Mouse (Mus musculus) testis, adult 2 months (tissue): Measurements from ENCODE around the gene Cyp2s1. TPM values are rescaled to one million over a fixed set of nuclear protein-coding genes. Genes with fewer than 3 reads are reported as not detected.

ENCODE experiments used
- H3K27ac ChIP-seq: fragments of 200-500 bp; 2 replicates; pipeline ENCODE4 v1.5.1; 2012; ENCODE audit warnings: low read depth, low read length; ENCODE audit not compliant: control insufficient read depth, insufficient read depth
- H3K27me3 ChIP-seq: fragments of 200-500 bp; 2 replicates; pipeline ENCODE4 v1.6.1; 2012; ENCODE audit warnings: mild to moderate bottlenecking, low read length, moderate library complexity; ENCODE audit not compliant: control insufficient read depth, insufficient read depth
- H3K36me3 ChIP-seq: fragments of 200-500 bp; 2 replicates; pipeline ENCODE4 v1.6.1; 2012; ENCODE audit warnings: mild to moderate bottlenecking, low read length; ENCODE audit not compliant: control insufficient read depth, insufficient read depth
- H3K4me1 ChIP-seq: fragments of 200-500 bp; 2 replicates; pipeline ENCODE4 v1.6.1; 2012; ENCODE audit warnings: low read length; ENCODE audit not compliant: control insufficient read depth, insufficient read depth
- H3K4me3 ChIP-seq: fragments of 200-500 bp; 2 replicates; pipeline ENCODE4 v1.5.1; 2012; ENCODE audit warnings: low read depth, mild to moderate bottlenecking, low read length, moderate library complexity, mixed read lengths; ENCODE audit not compliant: control insufficient read depth
- CTCF ChIP-seq: fragments of 200-500 bp; IDR thresholded peaks from 2 replicates; pipeline ENCODE4 v1.5.1; 2012; ENCODE audit warnings: low read depth, mild to moderate bottlenecking, inconsistent platforms, low read length, moderate library complexity; ENCODE audit not compliant: control insufficient read depth, insufficient read depth, insufficient replicate concordance
- POLR2A ChIP-seq: fragments of 200-500 bp; IDR thresholded peaks from 2 replicates; pipeline ENCODE4 v1.6.1; 2012; ENCODE audit warnings: low read depth, mild to moderate bottlenecking, inconsistent platforms, low read length, moderate library complexity; ENCODE audit not compliant: control insufficient read depth
- polyA plus RNA-seq: library from polyadenylated mRNA; depleted of rRNA; stranded (reverse); fragments of >200 nt; gene quantifications from 2 replicates; pipeline ENCODE4 v1.2.3, GENCODE M21; 2012; rRNA removed

Gene Cyp2s1
- polyA plus RNA-seq, 1 experiment = 1.9 TPM

DNA sequence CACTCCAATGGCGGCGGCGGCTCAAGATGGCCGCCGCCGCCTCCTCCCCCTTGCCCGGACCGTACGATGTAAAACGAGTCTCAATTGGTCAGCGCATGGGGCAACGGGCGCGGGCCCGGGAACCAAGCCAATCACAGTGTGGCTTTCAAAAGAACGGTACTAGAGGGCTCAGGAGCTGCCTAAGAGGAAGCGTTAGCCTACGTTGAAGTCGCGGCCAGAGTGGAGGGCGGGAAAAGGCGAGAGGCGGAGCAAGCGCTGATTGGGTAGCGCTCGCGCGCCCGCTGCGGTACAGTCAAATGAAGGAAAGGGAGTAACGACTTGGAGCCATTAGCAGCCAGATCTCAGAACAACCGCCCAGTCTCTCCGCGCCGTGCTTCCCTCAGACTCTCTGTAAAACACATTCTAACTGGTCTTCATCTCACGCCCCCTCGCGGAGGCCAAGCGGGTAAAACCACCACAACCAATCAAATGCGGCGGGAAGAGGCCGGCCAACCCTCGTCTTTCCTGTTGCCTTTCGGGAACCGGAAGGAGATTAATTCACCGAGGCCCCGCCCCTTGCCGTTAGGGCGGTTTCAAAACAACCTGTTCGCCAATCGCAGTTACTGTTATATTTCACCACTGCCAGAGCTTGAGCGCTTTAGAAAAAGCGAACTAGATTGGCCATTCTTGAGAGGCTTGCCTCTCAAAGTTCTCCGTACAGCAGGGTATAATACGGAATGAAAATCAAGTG lies 61.8 kb downstream of the Cyp2s1 start, which contains the start of gene Hnrnpul1:
Gene Hnrnpul1, minus strand, starts transcription at position 20 of the 730 bp plus-strand sequence.
- H3K4me3 ChIP-seq = peak within 1 kb of the TSS; percentile 95
- H3K36me3 ChIP-seq = peaks cover 1% of the 10 kb centered on the region; the same call in 1 of the 2 replicates
- peak within 1 kb of the TSS; percentile 98 for H3K27ac ChIP-seq
- no peaks in the 10 kb centered on the region for H3K27me3 ChIP-seq
- TF ChIP-seq CTCF (peak; percentile 15; the same call in 1 of the 2 replicates), POLR2A (peak; percentile 85)
- H3K4me1 ChIP-seq = peaks cover 10% of the 10 kb centered on the region

DNA sequence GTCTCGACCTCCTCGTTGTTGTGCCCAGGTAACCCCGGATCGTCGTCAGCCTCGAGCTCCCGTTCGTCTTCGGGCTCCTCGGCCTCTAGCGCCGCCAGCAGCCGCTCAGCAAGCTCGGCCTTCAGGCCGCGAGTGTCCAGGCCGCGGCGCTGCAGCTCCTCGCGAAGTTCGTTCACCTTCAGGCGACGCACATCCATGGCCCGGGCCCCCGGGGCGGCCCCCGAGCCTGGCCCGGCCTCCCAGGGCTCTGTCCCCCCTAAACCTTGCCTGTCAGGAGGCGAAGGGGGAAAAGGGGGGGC lies 62.3 kb downstream of the Cyp2s1 start:
- Histone ChIP-seq H3K27ac (peak overlapping the region; percentile 98), H3K27me3 (no peaks in the 10 kb centered on the region), H3K4me1 (peaks cover 10% of the 10 kb centered on the region), H3K36me3 (peaks cover 1% of the 10 kb centered on the region; the same call in 1 of the 2 replicates), H3K4me3 (peak overlapping the region; percentile 95)
- no peak for TF ChIP-seq CTCF
- no peak for TF ChIP-seq POLR2A

DNA sequence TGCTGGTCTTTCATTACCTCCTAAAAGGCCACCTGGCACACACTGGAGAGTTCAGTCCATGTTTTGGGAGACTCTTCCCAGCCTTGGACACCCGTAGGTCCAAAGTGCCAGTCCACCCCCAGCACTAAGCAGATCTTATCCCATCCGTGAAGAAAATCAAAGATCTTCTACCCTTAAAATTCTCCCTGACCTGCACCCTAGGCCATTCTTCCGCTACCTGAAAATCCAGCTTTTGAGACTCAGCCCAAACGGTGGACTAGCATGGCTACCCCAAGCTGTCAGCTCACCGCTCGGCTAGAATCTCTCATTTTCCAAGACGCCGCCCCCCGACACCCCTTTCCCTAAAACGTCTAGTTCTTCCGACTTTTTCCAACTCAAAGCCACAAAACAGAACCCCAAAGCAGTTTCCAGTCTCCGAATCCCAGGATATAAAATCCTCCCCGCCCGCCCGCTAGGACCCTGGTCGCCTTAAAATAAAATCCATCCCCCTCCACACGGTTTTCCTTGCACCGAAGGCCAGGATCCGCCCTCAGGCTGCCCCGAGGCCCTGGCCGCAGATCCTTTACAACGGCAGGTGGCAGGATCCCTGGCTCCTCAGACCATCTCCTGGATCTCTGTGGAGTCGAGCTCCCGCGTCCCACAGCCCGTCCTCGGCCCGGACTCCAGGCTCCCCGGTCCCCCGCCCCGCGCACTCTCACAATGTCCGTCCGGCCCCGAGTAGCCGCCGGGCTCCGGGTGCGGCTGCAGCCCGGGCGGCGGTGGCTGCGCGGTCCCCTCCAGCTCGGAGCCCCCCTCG lies 62.9 kb downstream of the Cyp2s1 start:
- H3K36me3 ChIP-seq = peaks cover 1% of the 10 kb centered on the region
- peaks cover 10% of the 10 kb centered on the region for H3K4me1 ChIP-seq
- peak overlapping the region; percentile 95 for H3K4me3 ChIP-seq
- TF ChIP-seq POLR2A (no peak), CTCF (no peak)
- peak overlapping the region; percentile 98 for H3K27ac ChIP-seq
- no peaks in the 10 kb centered on the region for H3K27me3 ChIP-seq

- Histone ChIP-seq H3K4me3 (peak overlapping the region; percentile 95; the same call in 1 of the 2 replicates), H3K36me3 (peaks cover 6% of the 10 kb centered on the region), H3K27me3 (no peaks in the 10 kb centered on the region), H3K4me1 (peaks cover 7% of the 10 kb centered on the region), H3K27ac (peak overlapping the region; percentile 98; the same call in 1 of the 2 replicates)
- TF ChIP-seq CTCF (no peak), POLR2A (no peak)
Measured at GRCm38 (mm10) chr7:25753076-25753475, 63.6 kb downstream of the Cyp2s1 start.

Other genes with a start within 250 kb of the Cyp2s1 start
- gene Erich4, start 201.0 kb downstream of the Cyp2s1 start, polyA plus RNA-seq = not detected in 2 replicates
- 53.6 and 57.8 TPM in 2 replicates for gene Dmac2, start 197.5 kb downstream of the Cyp2s1 start, polyA plus RNA-seq
- 3.1 and 3.9 TPM in 2 replicates for gene B3gnt8, start 190.3 kb downstream of the Cyp2s1 start, polyA plus RNA-seq
- 69.0 and 76.6 TPM in 2 replicates for gene Bckdha, start 157.9 kb downstream of the Cyp2s1 start, polyA plus RNA-seq
- 466 and 545 TPM in 2 replicates for gene Exosc5, start 157.7 kb downstream of the Cyp2s1 start, polyA plus RNA-seq
- 17.4 and 19.0 TPM in 2 replicates for gene Tmem91, start 141.7 kb downstream of the Cyp2s1 start, polyA plus RNA-seq
- gene B9d2, start 136.1 kb downstream of the Cyp2s1 start, polyA plus RNA-seq = 18.6 and 19.4 TPM in 2 replicates
- 6.8 and 6.9 TPM in 2 replicates for gene Tgfb1, start 129.9 kb downstream of the Cyp2s1 start, polyA plus RNA-seq
- 73.5 and 74.3 TPM in 2 replicates for gene Ccdc97, start 97.8 kb downstream of the Cyp2s1 start, polyA plus RNA-seq
- 79.0 and 82.5 TPM in 2 replicates for gene Hnrnpul1, start 62.2 kb downstream of the Cyp2s1 start, polyA plus RNA-seq
- gene Axl, start 28.2 kb downstream of the Cyp2s1 start, polyA plus RNA-seq = 20.8 and 23.7 TPM in 2 replicates
- gene Cyp2b10, start 80.7 kb upstream of the Cyp2s1 start, polyA plus RNA-seq = 0.08 TPM in 1 of 2 replicates, not detected in the other
- gene Cyp2b13, start 244.6 kb upstream of the Cyp2s1 start, polyA plus RNA-seq = not detected in 2 replicates